Mouse (Mus musculus) myocyte (in vitro differentiated cells): ENCODE data around the gene Pde6c. TPM values are rescaled to one million over a fixed set of nuclear protein-coding genes. Genes with fewer than 3 reads are reported as not detected.

Source experiments
- H3K27me3 ChIP-seq: one replicate; pipeline ENCODE4 v1.6.1; 2011; ENCODE audit not compliant: control insufficient read depth, insufficient read depth, insufficient read length
- H3K36me3 ChIP-seq: one replicate; pipeline ENCODE4 v1.6.1; 2011; ENCODE audit not compliant: control insufficient read depth, insufficient read depth
- H3K4me2 ChIP-seq: one replicate; pipeline ENCODE4 v1.6.1; 2011; ENCODE audit warnings: low read depth, control low read depth
- H3K4me3 ChIP-seq: one replicate; pipeline ENCODE4 v1.5.1; 2011; ENCODE audit warnings: mild to moderate bottlenecking, control low read depth, moderate library complexity
- H3K79me2 ChIP-seq: one replicate; pipeline ENCODE4 v1.6.1; 2011; ENCODE audit not compliant: control insufficient read depth, insufficient read depth
- H3ac ChIP-seq: one replicate; pipeline ENCODE4 v1.6.1; 2011; ENCODE audit not compliant: control insufficient read depth, insufficient read length
- CEBPB ChIP-seq: IDR thresholded peaks from 2 replicates; pipeline ENCODE4 v1.6.1; 2011; ENCODE audit warnings: mild to moderate bottlenecking, moderate library complexity; ENCODE audit not compliant: poor library complexity, insufficient read depth, severe bottlenecking
- E2F4 ChIP-seq: IDR thresholded peaks from one replicate; pipeline ENCODE4 v1.6.1; 2011; ENCODE audit warnings: mild to moderate bottlenecking, control low read depth, moderate library complexity; ENCODE audit not compliant: insufficient read depth
- MAX ChIP-seq: IDR thresholded peaks from one replicate; pipeline ENCODE4 v1.6.1; 2011; ENCODE audit warnings: low read depth, mild to moderate bottlenecking, control low read depth
- MYOD1 ChIP-seq, 3 experiments: IDR thresholded peaks; one replicate each; pipeline ENCODE4 v1.6.1; 2011; ENCODE audit warnings: control low read depth in 2 of 3, low read depth in 2 of 3, mild to moderate bottlenecking in 2 of 3, moderate library complexity in 1 of 3; ENCODE audit not compliant: insufficient read length in 2 of 3, control insufficient read depth in 1 of 3
- MYOG ChIP-seq, 3 experiments: IDR thresholded peaks; one replicate each; pipeline ENCODE4 v1.6.1; 2011; ENCODE audit warnings: control low read depth in 2 of 3, low read depth in 2 of 3, mild to moderate bottlenecking in 2 of 3; ENCODE audit not compliant: insufficient read length in 2 of 3, control insufficient read depth in 1 of 3, insufficient read depth in 1 of 3
- POLR2A ChIP-seq: IDR thresholded peaks from one replicate; pipeline ENCODE4 v1.6.1; 2011; ENCODE audit warnings: low read depth, mild to moderate bottlenecking, control low read depth, moderate library complexity; ENCODE audit not compliant: insufficient read length
- POLR2AphosphoS2 ChIP-seq: IDR thresholded peaks from one replicate; pipeline ENCODE4 v1.6.1; 2011; ENCODE audit warnings: low read depth, control low read depth; ENCODE audit not compliant: insufficient read length
- REST ChIP-seq: IDR thresholded peaks from one replicate; pipeline ENCODE4 v1.6.1; 2011; ENCODE audit warnings: mild to moderate bottlenecking, control low read depth, moderate library complexity; ENCODE audit not compliant: insufficient read depth, insufficient read length
- SRF ChIP-seq: IDR thresholded peaks from one replicate; pipeline ENCODE4 v1.6.1; 2011; ENCODE audit warnings: low read depth; ENCODE audit not compliant: control insufficient read depth, insufficient read length
- TCF12 ChIP-seq: IDR thresholded peaks from one replicate; pipeline ENCODE4 v1.6.1; 2011; ENCODE audit warnings: mild to moderate bottlenecking, control low read depth; ENCODE audit not compliant: poor library complexity, insufficient read depth, severe bottlenecking
- TCF3 ChIP-seq: IDR thresholded peaks from one replicate; pipeline ENCODE4 v1.6.1; 2011; ENCODE audit warnings: low read depth, control low read depth; ENCODE audit not compliant: insufficient read length
- USF1 ChIP-seq: IDR thresholded peaks from one replicate; pipeline ENCODE4 v1.6.1; 2011; ENCODE audit warnings: low read depth, mild to moderate bottlenecking, control low read depth, moderate library complexity
- polyA plus RNA-seq: library from polyadenylated mRNA; unstranded; fragments of >200 nt; fragmentation: generic; extraction: Trizol; gene quantifications from one replicate; pipeline ENCODE4 v1.2.1, GENCODE M21; 2012; ENCODE audit warnings: missing spikeins

The Pde6c gene
- polyA plus RNA-seq, 1 experiment = not detected

DNA sequence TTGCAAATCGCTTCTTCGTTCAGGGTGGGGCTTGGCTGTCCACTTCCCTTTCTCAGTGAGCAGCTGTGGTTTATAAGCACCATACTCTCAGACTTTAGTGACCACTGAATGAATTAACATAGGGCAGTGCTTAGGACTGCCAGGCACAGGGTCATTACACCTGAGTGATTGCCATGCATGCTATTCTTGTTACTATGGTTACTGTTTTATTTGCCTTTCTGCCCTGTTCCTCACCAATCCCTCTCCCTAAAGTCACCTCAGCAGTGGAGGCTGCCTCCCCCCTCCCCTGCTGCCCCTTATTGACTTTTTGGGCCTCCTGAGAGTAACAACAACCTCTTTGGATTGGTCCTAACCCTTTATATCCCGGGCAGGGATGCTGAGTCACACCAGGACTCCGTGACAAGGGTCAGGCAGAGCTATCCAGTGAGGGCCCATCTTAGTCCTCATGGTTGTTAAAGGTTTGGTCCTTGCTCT lies 41.0 kb upstream of the Pde6c start:
- Histone ChIP-seq H3K4me3 (no peak overlapping the region), H3K36me3 (no peaks in the 10 kb centered on the region), H3K79me2 (no peaks in the 10 kb centered on the region), H3K27me3 (peaks cover 10% of the 10 kb centered on the region), H3K4me2 (no peak overlapping the region), H3ac (no peak overlapping the region)
- TF ChIP-seq MYOG (IDR thresholded peaks at IDR 0.05; ENCODE audit: control insufficient read depth in 1 of 3, insufficient read depth in 1 of 3, insufficient read length in 2 of 3, low read depth in 2 of 3) (no peak), POLR2AphosphoS2 (no peak), TCF12 (no peak), SRF (no peak), E2F4 (no peak), CEBPB (no peak), MYOD1 (IDR thresholded peaks at IDR 0.05; ENCODE audit: control insufficient read depth in 1 of 3, insufficient read length in 2 of 3, low read depth in 2 of 3) (no peak), REST (no peak), MAX (no peak), USF1 (no peak), POLR2A (no peak), TCF3 (no peak)

- Histone ChIP-seq H3K79me2 (no peaks in the 10 kb centered on the region), H3K4me2 (no peak overlapping the region), H3K27me3 (peaks cover 30% of the 10 kb centered on the region), H3K4me3 (no peak overlapping the region), H3ac (no peak overlapping the region), H3K36me3 (no peaks in the 10 kb centered on the region)
- TF ChIP-seq MYOD1 (IDR thresholded peaks at IDR 0.05; ENCODE audit: control insufficient read depth in 1 of 3, insufficient read length in 2 of 3, low read depth in 2 of 3) = no peak
- TF ChIP-seq POLR2AphosphoS2 = no peak
- no peak for TF ChIP-seq USF1
- no peak for TF ChIP-seq MYOG (IDR thresholded peaks at IDR 0.05; ENCODE audit: control insufficient read depth in 1 of 3, insufficient read depth in 1 of 3, insufficient read length in 2 of 3, low read depth in 2 of 3)
- no peak for TF ChIP-seq CEBPB
- TF ChIP-seq REST = no peak
- no peak for TF ChIP-seq E2F4
- no peak for TF ChIP-seq POLR2A
- TF ChIP-seq SRF = no peak
- no peak for TF ChIP-seq TCF12
- no peak for TF ChIP-seq MAX
- TF ChIP-seq TCF3 = no peak
These were observed 36.4 kb upstream of the Pde6c start for GRCm38 (mm10) chr19:38096231-38096630.

- H3K4me3 ChIP-seq = no peak within 1 kb of the TSS
- H3K4me2 ChIP-seq = peak within 1 kb of the TSS; percentile 52
- H3K27me3 ChIP-seq = peaks cover 30% of the 10 kb centered on the region
- no peak within 1 kb of the TSS for H3ac ChIP-seq
- no peaks in the 10 kb centered on the region for H3K36me3 ChIP-seq
- no peaks in the 10 kb centered on the region for H3K79me2 ChIP-seq
- TF ChIP-seq POLR2AphosphoS2 = no peak
- TF ChIP-seq MAX = no peak
- TF ChIP-seq SRF = no peak
- peak in 1 of 3 experiments; percentile 16 for TF ChIP-seq MYOD1 (IDR thresholded peaks at IDR 0.05; ENCODE audit: control insufficient read depth in 1 of 3, insufficient read length in 2 of 3, low read depth in 2 of 3)
- TF ChIP-seq CEBPB = no peak
- TF ChIP-seq USF1 = no peak
These were observed 35.5 kb upstream of the Pde6c start, which contains the start of gene Ffar4 for GRCm38 (mm10) chr19:38096858-38097758. TSS of gene Ffar4 (plus strand) at chr19:38097071.

DNA sequence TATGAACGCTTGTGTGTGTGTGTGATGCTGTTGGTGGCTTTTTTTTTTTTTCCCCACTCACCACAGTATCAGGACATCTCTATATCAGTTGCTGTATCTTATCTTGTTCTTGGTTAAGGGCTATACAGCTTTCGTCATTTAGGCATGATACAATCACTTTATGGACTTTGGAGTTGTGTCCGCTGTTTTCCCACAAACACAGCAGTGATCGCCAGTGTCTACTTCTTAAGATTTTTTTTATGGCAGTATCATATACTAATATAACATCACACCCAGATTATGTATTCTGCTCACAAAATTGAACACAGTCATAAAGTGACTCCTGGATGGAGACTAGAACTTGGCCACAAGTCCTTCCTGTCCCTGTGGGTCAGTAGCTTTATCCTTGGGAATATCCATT lies 24.7 kb upstream of the Pde6c start:
- H3ac ChIP-seq = no peak overlapping the region
- no peak for TF ChIP-seq MAX
- TF ChIP-seq CEBPB = no peak
- no peak for TF ChIP-seq SRF
- TF ChIP-seq POLR2AphosphoS2 = no peak
- no peak for TF ChIP-seq POLR2A
- no peak for TF ChIP-seq MYOD1 (IDR thresholded peaks at IDR 0.05; ENCODE audit: control insufficient read depth in 1 of 3, insufficient read length in 2 of 3, low read depth in 2 of 3)
- no peak for TF ChIP-seq MYOG (IDR thresholded peaks at IDR 0.05; ENCODE audit: control insufficient read depth in 1 of 3, insufficient read depth in 1 of 3, insufficient read length in 2 of 3, low read depth in 2 of 3)
- no peak for TF ChIP-seq TCF3
- no peak for TF ChIP-seq REST
- TF ChIP-seq USF1 = no peak
- no peak for TF ChIP-seq TCF12
- no peak for TF ChIP-seq E2F4

More for the DNA sequence above, 24.7 kb upstream of the Pde6c start:
- H3K4me3 ChIP-seq = no peak overlapping the region
- H3K27me3 ChIP-seq = peaks cover 9% of the 10 kb centered on the region
- H3K36me3 ChIP-seq = no peaks in the 10 kb centered on the region
- no peaks in the 10 kb centered on the region for H3K79me2 ChIP-seq
- no peak overlapping the region for H3K4me2 ChIP-seq
